Mouse (Mus musculus) heart, postnatal 0 days (tissue): ENCODE measurements around the gene Prkaa1. TPM values are rescaled to one million over a fixed set of nuclear protein-coding genes. Genes with fewer than 3 reads are reported as not detected.
A peak's percentile ranks its signal among the peaks of the same experiment; 100 is the strongest.

Experiments
- ATAC-seq: fragments of 200-750 bp; cut with Nextera tagmentation; 2 replicates; pipeline ENCODE4 v1.8.0; 2017; ENCODE audit warnings: low read depth, moderate number of reproducible peaks, moderate library complexity; ENCODE audit not compliant: insufficient read depth
- DNase-seq: peaks from one replicate; pipeline ENCODE4 v3.0.0-alpha.2; 2016; ENCODE audit warnings: low spot score
- H3K27ac ChIP-seq: fragments of 300-500 bp; sonication (generic); 2 replicates; pipeline ENCODE4 v1.5.1; 2014; ENCODE audit warnings: low read depth, mild to moderate bottlenecking
- H3K27me3 ChIP-seq: fragments of 300-500 bp; sonication (generic); 2 replicates; pipeline ENCODE4 v1.6.1; 2014; ENCODE audit warnings: low read length, mixed read lengths; ENCODE audit not compliant: control insufficient read depth, insufficient read depth
- H3K36me3 ChIP-seq: fragments of 300-500 bp; sonication (generic); replicated peaks from 2 replicates; pipeline ENCODE4 v1.6.1; 2014; ENCODE audit warnings: low read length, mixed read lengths; ENCODE audit not compliant: control insufficient read depth, insufficient read depth
- H3K4me1 ChIP-seq: fragments of 300-500 bp; sonication (generic); 2 replicates; pipeline ENCODE4 v1.6.1; 2014; ENCODE audit warnings: antibody characterized with exemption; ENCODE audit not compliant: control insufficient read depth, insufficient read depth
- H3K4me2 ChIP-seq: fragments of 300-500 bp; sonication (generic); 2 replicates; pipeline ENCODE4 v1.6.1; 2014; ENCODE audit warnings: low read depth, mild to moderate bottlenecking, low read length, moderate library complexity
- H3K4me3 ChIP-seq: fragments of 300-500 bp; sonication (generic); 2 replicates; pipeline ENCODE4 v1.5.1; 2014; ENCODE audit warnings: low read depth, low read length
- H3K9ac ChIP-seq: fragments of 300-500 bp; sonication (generic); replicated peaks from 2 replicates; pipeline ENCODE4 v1.6.1; 2014; ENCODE audit warnings: low read depth, low read length, mixed read lengths
- H3K9me3 ChIP-seq: fragments of 300-500 bp; sonication (generic); replicated peaks from 2 replicates; pipeline ENCODE4 v1.6.1; 2016; ENCODE audit warnings: low read length; ENCODE audit not compliant: control insufficient read depth
- CTCF ChIP-seq: IDR thresholded peaks from 2 replicates; pipeline ENCODE4 v1.5.1; 2016; ENCODE audit warnings: antibody characterized with exemption, control low read depth, low read depth
- EP300 ChIP-seq: IDR thresholded peaks from 2 replicates; pipeline ENCODE4 v1.6.1; 2016; ENCODE audit warnings: antibody characterized with exemption, low read depth
- WGBS: fragments of 180-500 bp; shearing (Covaris S2); extraction: QIAGEN DNeasy Blood & Tissue Kit; methylation state at CpG from one replicate; pipeline ENCODE4 v1.1.7; 2014; 5-methylcytosine and 5-hydroxymethylcytosine counted together
- polyA plus RNA-seq: library from polyadenylated mRNA; unstranded; fragments of >200 nt; fragmentation: Nextera tagmentation; extraction: Ambion mirVana; gene quantifications from 2 replicates; pipeline ENCODE4 v1.2.1, GENCODE M21; 2015
- total RNA-seq: library from RNA; depleted of rRNA; stranded (reverse); fragments of >200 nt; gene quantifications from 2 replicates; pipeline ENCODE4 v1.2.3, GENCODE M21; 2014; ENCODE audit warnings: low replicate concordance

Prkaa1 gene
- total and polyA plus RNA-seq, 2 experiments from 2014 or later = 10.0 to 15.5 TPM

- no peak for TF ChIP-seq CTCF
- no peak for TF ChIP-seq EP300
- Histone ChIP-seq H3K4me2 (peak overlapping the region; percentile 73; the same call in 1 of the 2 replicates), H3K4me3 (no peak overlapping the region), H3K4me1 (peaks cover 9% of the 10 kb centered on the region), H3K9ac (no peak overlapping the region), H3K9me3 (no peaks in the 10 kb centered on the region), H3K27me3 (no peaks in the 10 kb centered on the region), H3K27ac (no peak overlapping the region), H3K36me3 (no peaks in the 10 kb centered on the region)
- no peak for DNase-seq
- 40% methylated on average over 9 of the region's 9 CpGs for WGBS
- ATAC-seq = no peak
These were observed 1.7 kb downstream of the Prkaa1 start for GRCm38 (mm10) chr15:5145196-5145945.

- H3K4me1 ChIP-seq = peaks cover 9% of the 10 kb centered on the region
- 80% methylated on average over 4 of the region's 4 CpGs for WGBS
- H3K27me3 ChIP-seq = no peaks in the 10 kb centered on the region
- ATAC-seq (no peak), DNase-seq (no peak)
- H3K36me3 ChIP-seq = no peaks in the 10 kb centered on the region
- no peak overlapping the region for H3K4me3 ChIP-seq
- no peak overlapping the region for H3K9ac ChIP-seq
- H3K27ac ChIP-seq = no peak overlapping the region
- no peak overlapping the region for H3K4me2 ChIP-seq
- no peaks in the 10 kb centered on the region for H3K9me3 ChIP-seq
- no peak for TF ChIP-seq EP300
- no peak for TF ChIP-seq CTCF
These were observed 5.5 kb downstream of the Prkaa1 start for GRCm38 (mm10) chr15:5149187-5149586.

- peaks cover 2% of the 10 kb centered on the region; the same call in 1 of the 2 replicates for H3K4me1 ChIP-seq
- H3K27ac ChIP-seq = no peak overlapping the region
- TF ChIP-seq EP300 (no peak), CTCF (no peak)
- 86% methylated on average over 6 of the region's 6 CpGs for WGBS
- H3K4me2 ChIP-seq = no peak overlapping the region
- H3K36me3 ChIP-seq = no peaks in the 10 kb centered on the region
- ATAC-seq (no peak), DNase-seq (no peak)
- H3K9ac ChIP-seq = no peak overlapping the region
- no peaks in the 10 kb centered on the region for H3K9me3 ChIP-seq
- H3K27me3 ChIP-seq = no peaks in the 10 kb centered on the region
- no peak overlapping the region for H3K4me3 ChIP-seq
These were observed 8.5 kb downstream of the Prkaa1 start for GRCm38 (mm10) chr15:5152171-5152570.

GRCm38 (mm10) chr15:5154621-5155020, 11.0 kb downstream of the Prkaa1 start:
- Histone ChIP-seq H3K36me3 (no peaks in the 10 kb centered on the region), H3K4me3 (no peak overlapping the region), H3K4me1 (peaks cover 8% of the 10 kb centered on the region; the same call in 1 of the 2 replicates), H3K27me3 (no peaks in the 10 kb centered on the region), H3K4me2 (no peak overlapping the region), H3K9me3 (no peaks in the 10 kb centered on the region), H3K27ac (no peak overlapping the region), H3K9ac (no peak overlapping the region)
- 52% methylated on average over 9 of the region's 9 CpGs for WGBS
- ATAC-seq (no peak), DNase-seq (no peak)
- TF ChIP-seq EP300 = no peak
- TF ChIP-seq CTCF = no peak

GRCm38 (mm10) chr15:5155093-5155492, 11.4 kb downstream of the Prkaa1 start:
- Histone ChIP-seq H3K36me3 (no peaks in the 10 kb centered on the region), H3K4me3 (no peak overlapping the region), H3K9me3 (no peaks in the 10 kb centered on the region), H3K9ac (no peak overlapping the region), H3K4me2 (no peak overlapping the region), H3K27me3 (no peaks in the 10 kb centered on the region), H3K4me1 (peaks cover 8% of the 10 kb centered on the region; the same call in 1 of the 2 replicates), H3K27ac (no peak overlapping the region)
- DNase-seq (no peak), ATAC-seq (no peak)
- WGBS = 74% methylated on average over 5 of the region's 5 CpGs
- TF ChIP-seq CTCF (no peak), EP300 (no peak)
